Mouse (Mus musculus) thymus, postnatal 10 days (tissue): ENCODE measurements around the gene Abhd8.

ENCODE experiments used
- DNase-seq, 2 experiments: peaks; one replicate each; pipeline ENCODE4 v3.0.0; 2021; ENCODE audit warnings: low spot score in 2 of 2

Abhd8 gene

GRCm38 (mm10) chr8:71463188-71464033 is at the start of gene Abhd8:
TSS of gene Abhd8 (minus strand) at chr8:71463655.
- DNase-seq = peak; percentile 96

GRCm38 (mm10) chr8:71511644-71512043 is 48.2 kb upstream of the Abhd8 start, which contains the start of gene Plvap:
TSS of gene Plvap (minus strand) at chr8:71511752.
- DNase-seq = no peak

GRCm38 (mm10) chr8:71509316-71509715 is 45.9 kb upstream of the Abhd8 start:
- no peak for DNase-seq

- DNase-seq = peak; percentile 59 to 69
These were observed 44.2 kb upstream of the Abhd8 start for GRCm38 (mm10) chr8:71507589-71508104.

- DNase-seq = no peak
These were observed 42.5 kb upstream of the Abhd8 start for GRCm38 (mm10) chr8:71505979-71506378.

- DNase-seq = no peak
These were observed 41.9 kb upstream of the Abhd8 start for GRCm38 (mm10) chr8:71505326-71505725.

GRCm38 (mm10) chr8:71504349-71504748 is 40.9 kb upstream of the Abhd8 start:
- DNase-seq = no peak

GRCm38 (mm10) chr8:71498816-71499690 is 35.6 kb upstream of the Abhd8 start:
- no peak for DNase-seq

GRCm38 (mm10) chr8:71497881-71498501 is 34.5 kb upstream of the Abhd8 start:
- DNase-seq = no peak

GRCm38 (mm10) chr8:71497077-71497645 is 33.7 kb upstream of the Abhd8 start:
- DNase-seq = no peak

- DNase-seq = no peak
These were observed 33.0 kb upstream of the Abhd8 start for GRCm38 (mm10) chr8:71496481-71496880.

GRCm38 (mm10) chr8:71495811-71496210 is 32.4 kb upstream of the Abhd8 start:
- no peak for DNase-seq

- peak; percentile 59 to 84 for DNase-seq
These were observed 31.6 kb upstream of the Abhd8 start for GRCm38 (mm10) chr8:71495039-71495438.

GRCm38 (mm10) chr8:71488454-71488853 is 25.0 kb upstream of the Abhd8 start:
- peak; percentile 85 to 89 for DNase-seq

GRCm38 (mm10) chr8:71487691-71488445 is 24.4 kb upstream of the Abhd8 start, which contains the start of gene Gtpbp3:
TSS of gene Gtpbp3 (plus strand) at chr8:71488103.
- peak; percentile 72 to 76 for DNase-seq

GRCm38 (mm10) chr8:71486136-71486529 is 22.7 kb upstream of the Abhd8 start:
- DNase-seq = no peak

- peak; percentile 72 to 75 for DNase-seq
These were observed 22.0 kb upstream of the Abhd8 start, which contains the start of gene Ano8 for GRCm38 (mm10) chr8:71485142-71486135. TSS of gene Ano8 (minus strand) at chr8:71485963.

- DNase-seq = no peak
These were observed 21.3 kb upstream of the Abhd8 start for GRCm38 (mm10) chr8:71484736-71485135.

- DNase-seq = peak in 1 of 2 experiments; percentile 70
These were observed 20.5 kb upstream of the Abhd8 start for GRCm38 (mm10) chr8:71483932-71484331.
